Mouse (Mus musculus) erythroblast, embryonic 14.5 days (primary cell): ENCODE measurements around the gene Pou2f3.

ENCODE experiments used
- GATA1 ChIP-seq: IDR thresholded peaks from 2 replicates; pipeline ENCODE4 v1.6.1; 2012; ENCODE audit warnings: low read length, inconsistent platforms, mixed read lengths
- TAL1 ChIP-seq: IDR thresholded peaks from 3 replicates; pipeline ENCODE4 v1.6.1; 2012; ENCODE audit warnings: low read length, inconsistent platforms, mixed read lengths

DNA sequence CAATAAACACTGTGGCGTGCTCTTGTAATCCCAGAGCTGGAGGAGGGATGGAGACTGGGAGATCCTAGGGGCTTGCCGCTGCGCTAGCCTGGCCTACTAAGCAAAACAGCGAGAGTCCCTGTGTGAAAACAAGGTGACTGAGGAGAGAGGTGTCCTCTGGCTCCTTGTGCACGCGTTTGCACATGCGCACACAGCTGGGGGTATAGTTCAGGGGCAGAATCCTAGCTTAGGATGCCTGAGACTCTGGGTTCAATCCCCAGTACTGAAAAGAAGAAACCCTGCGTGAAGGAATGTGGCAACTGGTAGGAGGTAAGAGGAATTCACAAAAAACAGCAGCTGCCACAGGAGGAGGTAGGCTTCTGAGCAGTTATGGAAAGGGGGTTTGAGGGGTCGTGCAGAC, 16.2 kb downstream of the Pou2f3 start:
- TF ChIP-seq TAL1: no peak
- TF ChIP-seq GATA1: no peak
